Mouse (Mus musculus): ENCODE data around the gene Sltm.

GRCm38 (mm10) chr9:70631665-70632064 is 89.1 kb downstream of the Sltm start:
- TF ChIP-seq CTCF (IDR thresholded peaks at IDR 0.05; ENCODE audit: low read depth, low read length) = no peak
- no peak for TF ChIP-seq POLR2A (IDR thresholded peaks at IDR 0.05; ENCODE audit: insufficient read depth, low read length)

Measured in ES-Bruce4 (cell line).